Mouse (Mus musculus) heart, embryonic 14.5 days (tissue): Measurements from ENCODE around the gene B3gntl1. TPM values are rescaled to one million over a fixed set of nuclear protein-coding genes. Genes with fewer than 3 reads are reported as not detected.

ENCODE experiments used
- ATAC-seq: fragments of 200-750 bp; cut with Nextera tagmentation; 2 replicates; pipeline ENCODE4 v1.8.0; 2017; ENCODE audit warnings: low read depth, moderate TSS enrichment; ENCODE audit not compliant: insufficient number of reproducible peaks, insufficient read depth, low FRiP score
- H3K27ac ChIP-seq, 2 experiments: fragments of 200-500 bp in 1 of 2; fragments of 300-500 bp in 1 of 2; sonication (generic) in 1 of 2; replicated peaks in 1 of 2; 2 replicates each; pipeline ENCODE4 v1.5.1; 2012 to 2014; ENCODE audit warnings: low read depth in 2 of 2, low read length in 2 of 2, control low read depth in 1 of 2, mild to moderate bottlenecking in 1 of 2, mixed read lengths in 1 of 2; ENCODE audit not compliant: control insufficient read depth in 1 of 2, insufficient read depth in 1 of 2
- H3K27me3 ChIP-seq: fragments of 300-500 bp; sonication (generic); 2 replicates; pipeline ENCODE4 v1.6.1; 2014; ENCODE audit warnings: mild to moderate bottlenecking, low read length, control low read depth; ENCODE audit not compliant: control insufficient read depth, insufficient read depth
- H3K36me3 ChIP-seq: fragments of 300-500 bp; sonication (generic); 2 replicates; pipeline ENCODE4 v1.6.1; 2014; ENCODE audit warnings: mild to moderate bottlenecking, control low read depth, low read length, mixed read lengths; ENCODE audit not compliant: control insufficient read depth, insufficient read depth
- H3K4me1 ChIP-seq, 2 experiments: fragments of 200-500 bp in 1 of 2; fragments of 300-500 bp in 1 of 2; sonication (generic) in 1 of 2; 2 replicates each; pipeline ENCODE4 v1.6.1; 2012 to 2014; ENCODE audit warnings: low read length in 2 of 2, control low read depth in 1 of 2, mixed read lengths in 1 of 2; ENCODE audit not compliant: control insufficient read depth in 2 of 2, insufficient read depth in 2 of 2
- H3K4me2 ChIP-seq: fragments of 300-500 bp; sonication (generic); 2 replicates; pipeline ENCODE4 v1.6.1; 2014; ENCODE audit warnings: mild to moderate bottlenecking, low read length
- H3K4me3 ChIP-seq, 2 experiments: fragments of 200-500 bp in 1 of 2; fragments of 300-500 bp in 1 of 2; sonication (generic) in 1 of 2; 2 replicates each; pipeline ENCODE4 v1.5.1; 2012 to 2014; ENCODE audit warnings: low read length in 2 of 2, mild to moderate bottlenecking in 2 of 2, control low read depth in 1 of 2, low read depth in 1 of 2, moderate library complexity in 1 of 2; ENCODE audit not compliant: control insufficient read depth in 1 of 2, insufficient read depth in 1 of 2
- H3K9ac ChIP-seq: fragments of 300-500 bp; sonication (generic); 2 replicates; pipeline ENCODE4 v1.6.1; 2014; ENCODE audit warnings: mild to moderate bottlenecking, low read length
- H3K9me3 ChIP-seq: fragments of 300-500 bp; sonication (generic); 2 replicates; pipeline ENCODE4 v1.6.1; 2016; ENCODE audit warnings: low read length, control low read depth; ENCODE audit not compliant: control insufficient read depth
- WGBS: fragments of 180-500 bp; shearing (Covaris S2); extraction: QIAGEN DNeasy Blood & Tissue Kit; methylation state at CpG from one replicate; pipeline ENCODE4 v1.1.7; 2014; 5-methylcytosine and 5-hydroxymethylcytosine counted together
- polyA plus RNA-seq: library from polyadenylated mRNA; unstranded; fragments of >200 nt; fragmentation: Nextera tagmentation; extraction: Ambion mirVana; gene quantifications from 2 replicates; pipeline ENCODE4 v1.2.1, GENCODE M21; 2014

Gene B3gntl1
- polyA plus RNA-seq, 1 experiment from 2014 or later = 6.3 TPM

GRCm38 (mm10) chr11:121683243-121683642, 10.3 kb upstream of the B3gntl1 start:
- WGBS = 36% methylated on average over 3 of the region's 3 CpGs
- Histone ChIP-seq H3K27me3 (no peaks in the 10 kb centered on the region), H3K36me3 (no peaks in the 10 kb centered on the region), H3K4me3 (no peak overlapping the region), H3K9ac (no peak overlapping the region), H3K4me1 (peaks cover 9 to 10% of the 10 kb centered on the region in 2 experiments), H3K27ac (no peak overlapping the region; a peak in 1 of 4 replicates), H3K9me3 (no peaks in the 10 kb centered on the region), H3K4me2 (no peak overlapping the region)
- no peak for ATAC-seq

GRCm38 (mm10) chr11:121680750-121681149, 7.8 kb upstream of the B3gntl1 start:
- 83% methylated on average over 5 of the region's 5 CpGs for WGBS
- Histone ChIP-seq H3K4me1 (peaks cover 0 to 2% of the 10 kb centered on the region in 2 experiments; a peak in 1 of 4 replicates), H3K4me2 (no peak overlapping the region), H3K27me3 (no peaks in the 10 kb centered on the region), H3K4me3 (no peak overlapping the region), H3K9me3 (no peaks in the 10 kb centered on the region), H3K36me3 (no peaks in the 10 kb centered on the region), H3K9ac (no peak overlapping the region), H3K27ac (no peak overlapping the region)
- ATAC-seq = no peak

DNA sequence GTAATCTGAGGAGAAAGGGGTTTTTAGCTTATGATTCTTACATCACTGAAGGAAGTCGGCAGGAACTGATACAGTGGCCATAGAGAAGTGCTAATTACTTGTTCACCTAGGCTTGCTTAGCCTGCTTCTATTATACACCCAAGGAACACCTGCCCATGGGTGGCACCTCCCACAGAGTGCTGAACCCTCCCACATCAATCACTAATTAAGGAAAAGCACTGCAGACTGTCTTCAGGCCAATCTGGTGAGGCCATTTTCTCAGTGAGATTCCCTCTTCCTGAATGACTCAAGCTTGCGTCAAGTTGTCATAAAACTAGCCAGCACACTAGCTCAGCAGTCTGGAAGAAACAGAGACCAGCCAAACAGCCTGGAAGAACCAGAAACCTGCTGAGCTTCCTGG, 6.6 kb upstream of the B3gntl1 start:
- ATAC-seq = no peak
- Histone ChIP-seq H3K9ac (no peak overlapping the region), H3K4me3 (no peak overlapping the region), H3K36me3 (no peaks in the 10 kb centered on the region), H3K4me1 (peaks cover 0 to 2% of the 10 kb centered on the region in 2 experiments; a peak in 1 of 4 replicates), H3K27ac (no peak overlapping the region), H3K4me2 (no peak overlapping the region), H3K27me3 (no peaks in the 10 kb centered on the region), H3K9me3 (no peaks in the 10 kb centered on the region)
- WGBS = 78% methylated on average over 2 of the region's 2 CpGs

DNA sequence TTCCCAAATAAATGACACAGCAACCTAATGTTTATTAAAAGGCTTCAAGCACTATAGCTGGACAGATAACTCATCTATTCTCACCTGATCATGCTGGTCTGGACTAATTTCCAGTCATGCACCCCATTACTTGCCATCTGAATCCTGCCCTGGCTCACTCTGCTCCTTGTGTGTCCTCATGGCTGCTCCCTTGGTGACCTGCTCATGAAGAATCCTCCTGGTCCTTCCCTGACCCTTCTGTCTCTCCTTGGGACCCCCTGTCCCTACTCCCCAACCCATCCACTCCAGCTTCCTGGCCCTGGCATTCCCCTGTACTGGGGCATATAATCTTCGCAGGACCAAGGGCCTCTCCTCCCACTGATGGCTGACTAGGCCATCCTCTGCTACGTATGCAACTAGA, 3.9 kb upstream of the B3gntl1 start:
- no peaks in the 10 kb centered on the region for H3K36me3 ChIP-seq
- peaks cover 4 to 9% of the 10 kb centered on the region in 2 experiments for H3K4me1 ChIP-seq
- H3K4me3 ChIP-seq = no peak overlapping the region
- no peak overlapping the region for H3K9ac ChIP-seq
- no peak overlapping the region for H3K27ac ChIP-seq
- no peak for ATAC-seq
- H3K27me3 ChIP-seq = no peaks in the 10 kb centered on the region
- H3K9me3 ChIP-seq = no peaks in the 10 kb centered on the region
- WGBS = 84% methylated on average over 2 of the region's 2 CpGs
- no peak overlapping the region for H3K4me2 ChIP-seq

DNA sequence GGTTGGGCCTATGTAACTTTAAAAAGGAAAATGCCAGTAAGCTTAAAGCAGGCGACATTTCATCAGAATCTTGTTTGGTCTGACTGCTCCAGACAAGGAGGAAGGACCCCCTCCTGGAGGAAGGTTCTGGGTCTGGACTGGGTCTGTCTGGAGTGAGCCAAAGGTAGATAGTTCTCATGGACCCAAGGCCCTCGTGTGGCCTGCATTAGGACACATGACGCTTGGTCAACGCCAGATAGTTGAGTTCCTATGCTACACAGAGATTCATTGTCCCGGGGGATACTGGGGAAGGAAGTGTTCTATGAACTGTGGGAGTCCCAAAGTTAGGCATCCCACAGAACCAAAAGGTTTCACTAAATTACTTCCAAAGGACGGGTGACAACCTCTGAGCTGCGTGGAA, 676 bp upstream of the B3gntl1 start:
- peak overlapping the region; percentile 83 to 85 for H3K27ac ChIP-seq
- H3K9me3 ChIP-seq = no peaks in the 10 kb centered on the region
- 70% methylated on average over 7 of the region's 7 CpGs for WGBS
- peak overlapping the region; percentile 55 for H3K9ac ChIP-seq
- no peak for ATAC-seq
- H3K4me2 ChIP-seq = peak overlapping the region; percentile 78
- peaks cover 4 to 9% of the 10 kb centered on the region in 2 experiments for H3K4me1 ChIP-seq
- peaks cover 13% of the 10 kb centered on the region; the same call in 1 of the 2 replicates for H3K36me3 ChIP-seq
- H3K4me3 ChIP-seq = peak overlapping the region; percentile 35 to 61
- H3K27me3 ChIP-seq = no peaks in the 10 kb centered on the region

- Histone ChIP-seq H3K4me1 (peaks cover 4 to 9% of the 10 kb centered on the region in 2 experiments), H3K9ac (peak overlapping the region; percentile 74), H3K36me3 (peaks cover 16% of the 10 kb centered on the region; the same call in 1 of the 2 replicates), H3K27ac (peak overlapping the region; percentile 83 to 91), H3K27me3 (no peaks in the 10 kb centered on the region), H3K4me3 (peak overlapping the region; percentile 61 to 76), H3K9me3 (no peaks in the 10 kb centered on the region), H3K4me2 (peak overlapping the region; percentile 78)
- peak; percentile 22; the same call in 1 of the 2 replicates for ATAC-seq
- under 1% methylated on average over 22 of the region's 22 CpGs for WGBS
Measured at GRCm38 (mm10) chr11:121672312-121672989, 502 bp downstream of the B3gntl1 start.

DNA sequence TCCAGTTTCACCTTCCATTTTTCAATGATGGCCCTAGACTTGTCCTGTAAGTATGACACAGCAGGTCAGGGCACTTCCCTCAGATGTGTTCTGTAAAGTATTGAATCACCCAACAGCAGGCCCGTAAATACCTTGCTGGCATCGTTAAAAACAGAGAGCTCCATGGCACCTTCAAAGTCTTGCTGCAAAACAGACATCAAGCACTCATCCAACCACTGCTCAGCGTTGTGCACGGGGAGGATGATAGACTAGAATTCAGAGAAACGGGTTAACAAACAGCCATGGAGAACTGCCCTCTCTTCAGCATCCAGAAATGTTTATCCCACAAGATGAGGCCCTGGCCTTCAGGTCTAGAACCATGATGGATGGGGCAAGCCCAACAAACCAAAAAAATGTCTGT, 2.0 kb downstream of the B3gntl1 start:
- no peak overlapping the region for H3K4me3 ChIP-seq
- no peak for ATAC-seq
- 91% methylated on average over 5 of the region's 5 CpGs for WGBS
- no peak overlapping the region for H3K4me2 ChIP-seq
- H3K9ac ChIP-seq = no peak overlapping the region
- H3K27ac ChIP-seq = no peak overlapping the region
- peaks cover 4 to 9% of the 10 kb centered on the region in 2 experiments for H3K4me1 ChIP-seq
- peaks cover 19% of the 10 kb centered on the region; the same call in 1 of the 2 replicates for H3K36me3 ChIP-seq
- H3K27me3 ChIP-seq = no peaks in the 10 kb centered on the region
- H3K9me3 ChIP-seq = no peaks in the 10 kb centered on the region
